In genomic region chr2:143806924-143807664, GRCm38 (mm10) we compare ENCODE assay signal across 13 mouse cellular contexts. TPM values are rescaled to one million over a fixed set of nuclear protein-coding genes. Genes with fewer than 3 reads are reported as not detected.
DNase-seq lines count a peak whose midpoint lies in the region; ATAC-seq and TF ChIP-seq lines count a peak whose summit lies in the region.
"Had no signal": no experiment of that assay in that cellular context is flagged by ENCODE, and none has a peak within 500 bp of the region (broad histone marks: within the 10 kb centered on the region; RNA-seq: fewer than 3 reads in every experiment).

No protein-coding gene starts in this region.

- no peak for TF ChIP-seq CTCF in lung, adult 2 months (IDR thresholded peaks at IDR 0.05; ENCODE audit: insufficient read depth, low read length)

- DNase-seq in heart, postnatal 25 days (ENCODE audit: low spot score): no peak
- no peak for DNase-seq in limb, embryonic 10.5 days (ENCODE audit: low spot score)
- DNase-seq in lung, adult 2 months: peak; percentile 47
- no peak for DNase-seq in layer of hippocampus, postnatal 14 days (ENCODE audit: low spot score in 2 of 2)
- DNase-seq: cerebellum, adult 18-20 months; thymus, adult 18-20 months had no signal

- intact Hi-C loops in heart, postnatal 25 days (cut with DNase I): no loop called here

- no peaks in the 10 kb centered on the region for H3K36me3 ChIP-seq in heart, embryonic 14.5 days (ENCODE audit: control insufficient read depth, insufficient read depth, low read length)
- no peaks in the 10 kb centered on the region for H3K36me3 ChIP-seq in limb, embryonic 12.5 days
- H3K36me3 ChIP-seq in limb, embryonic 10.5 days: no peaks in the 10 kb centered on the region
- peaks cover 9% of the 10 kb centered on the region; the same call in 1 of the 2 replicates for H3K36me3 ChIP-seq in midbrain, embryonic 13.5 days
- H3K36me3 ChIP-seq in intestine, embryonic 15.5 days: no peaks in the 10 kb centered on the region
- H3K36me3 ChIP-seq: forebrain, embryonic 10.5 days; liver, embryonic 12.5 days had no signal

- H3K4me1 ChIP-seq in heart, embryonic 14.5 days (ENCODE audit: control insufficient read depth in 2 of 2, insufficient read depth in 2 of 2, low read length in 2 of 2): peaks cover 5 to 6% of the 10 kb centered on the region in 2 experiments; a peak in 3 of 4 replicates
- no peaks in the 10 kb centered on the region for H3K4me1 ChIP-seq in limb, embryonic 12.5 days (replicated peaks)
- 0 out of 2 replicates have a peak, but pooled peaks cover 3% of the 10 kb centered on the region for H3K4me1 ChIP-seq in limb, embryonic 10.5 days
- no peaks in the 10 kb centered on the region; the same call in 1 of the 2 replicates for H3K4me1 ChIP-seq in lung, adult 2 months (ENCODE audit: control insufficient read depth, insufficient read depth, low read length)
- peaks cover 7% of the 10 kb centered on the region for H3K4me1 ChIP-seq in midbrain, embryonic 13.5 days (replicated peaks)
- no peaks in the 10 kb centered on the region for H3K4me1 ChIP-seq in intestine, embryonic 15.5 days (replicated peaks)
- H3K4me1 ChIP-seq: liver, embryonic 12.5 days had no signal

- no peak overlapping the region for H3K27ac ChIP-seq in heart, embryonic 14.5 days (replicated peaks in 1 of 2; ENCODE audit: control insufficient read depth in 1 of 2, insufficient read depth in 1 of 2, low read depth in 2 of 2, low read length in 2 of 2)
- no peak overlapping the region for H3K27ac ChIP-seq in limb, embryonic 12.5 days
- H3K27ac ChIP-seq in limb, embryonic 10.5 days: no peak overlapping the region
- H3K27ac ChIP-seq in midbrain, embryonic 13.5 days: no peak overlapping the region; the same call in 1 of the 2 replicates
- no peak overlapping the region for H3K27ac ChIP-seq in intestine, embryonic 15.5 days
- H3K27ac ChIP-seq: forebrain, embryonic 10.5 days; liver, embryonic 12.5 days had no signal

- WGBS in heart, embryonic 14.5 days: 54% methylated on average over 9 of the region's 9 CpGs
- 84% methylated on average over 9 of the region's 9 CpGs for WGBS in limb, embryonic 12.5 days
- 89% methylated on average over 9 of the region's 9 CpGs for WGBS in limb, embryonic 10.5 days
- 64% methylated on average over 9 of the region's 9 CpGs for WGBS in lung, adult 2 months
- 58% methylated on average over 9 of the region's 9 CpGs for WGBS in midbrain, embryonic 13.5 days
- 78% methylated on average over 9 of the region's 9 CpGs for WGBS in intestine, embryonic 15.5 days

- H3K9me3 ChIP-seq in heart, embryonic 14.5 days (ENCODE audit: control insufficient read depth, low read length): no peaks in the 10 kb centered on the region
- H3K9me3 ChIP-seq in limb, embryonic 12.5 days: no peaks in the 10 kb centered on the region
- H3K9me3 ChIP-seq in limb, embryonic 10.5 days (replicated peaks): no peaks in the 10 kb centered on the region
- H3K9me3 ChIP-seq in midbrain, embryonic 13.5 days: no peaks in the 10 kb centered on the region
- no peaks in the 10 kb centered on the region for H3K9me3 ChIP-seq in intestine, embryonic 15.5 days
- H3K9me3 ChIP-seq: forebrain, embryonic 10.5 days; liver, embryonic 12.5 days had no signal

- no peaks in the 10 kb centered on the region for H3K27me3 ChIP-seq in heart, embryonic 14.5 days (ENCODE audit: control insufficient read depth, insufficient read depth, low read length)
- 0 out of 2 replicates have a peak, but pooled peaks cover 3% of the 10 kb centered on the region for H3K27me3 ChIP-seq in limb, embryonic 12.5 days
- no peaks in the 10 kb centered on the region for H3K27me3 ChIP-seq in limb, embryonic 10.5 days (ENCODE audit: low read depth, poor library complexity, severe bottlenecking)
- no peaks in the 10 kb centered on the region for H3K27me3 ChIP-seq in midbrain, embryonic 13.5 days
- no peaks in the 10 kb centered on the region for H3K27me3 ChIP-seq in intestine, embryonic 15.5 days (replicated peaks)
- H3K27me3 ChIP-seq: liver, embryonic 12.5 days had no signal

- no peak overlapping the region for H3K9ac ChIP-seq in heart, embryonic 14.5 days (ENCODE audit: low read length)
- no peak overlapping the region for H3K9ac ChIP-seq in limb, embryonic 12.5 days (replicated peaks)
- no peak overlapping the region for H3K9ac ChIP-seq in midbrain, embryonic 13.5 days (replicated peaks)
- no peak overlapping the region for H3K9ac ChIP-seq in intestine, embryonic 15.5 days
- H3K9ac ChIP-seq: liver, embryonic 12.5 days had no signal

- no peak for ATAC-seq in heart, embryonic 14.5 days (ENCODE audit: insufficient number of reproducible peaks, insufficient read depth, low FRiP score, low read depth)
- ATAC-seq in limb, embryonic 12.5 days (ENCODE audit: insufficient number of reproducible peaks, insufficient read depth, low FRiP score, low TSS enrichment, low read depth): 0 out of 2 replicates have a peak, but pooled peaks have one; percentile 17
- ATAC-seq in midbrain, embryonic 13.5 days: peak; percentile 71
- no peak for ATAC-seq in intestine, embryonic 15.5 days
- ATAC-seq: liver, embryonic 12.5 days had no signal

- TF ChIP-seq POLR2A in lung, adult 2 months (IDR thresholded peaks at IDR 0.05; ENCODE audit: borderline replicate concordance, extremely low read depth, low read depth, low read length): no peak

- H3K4me3 ChIP-seq in heart, embryonic 14.5 days (ENCODE audit: control insufficient read depth in 1 of 2, insufficient read depth in 1 of 2, low read depth in 1 of 2, low read length in 2 of 2): no peak overlapping the region
- no peak overlapping the region for H3K4me3 ChIP-seq in limb, embryonic 12.5 days (replicated peaks)
- no peak overlapping the region for H3K4me3 ChIP-seq in limb, embryonic 10.5 days
- no peak overlapping the region for H3K4me3 ChIP-seq in lung, adult 2 months (replicated peaks; ENCODE audit: extremely low read depth, low read depth, low read length)
- H3K4me3 ChIP-seq in midbrain, embryonic 13.5 days (replicated peaks): no peak overlapping the region
- no peak overlapping the region for H3K4me3 ChIP-seq in intestine, embryonic 15.5 days (replicated peaks)
- H3K4me3 ChIP-seq: forebrain, embryonic 10.5 days; liver, embryonic 12.5 days had no signal

- H3K4me2 ChIP-seq in heart, embryonic 14.5 days (ENCODE audit: low read length): peak overlapping the region; percentile 27
- H3K4me2 ChIP-seq in limb, embryonic 12.5 days: no peak overlapping the region
- H3K4me2 ChIP-seq in midbrain, embryonic 13.5 days (replicated peaks): no peak overlapping the region
- no peak overlapping the region for H3K4me2 ChIP-seq in intestine, embryonic 15.5 days (replicated peaks)
- H3K4me2 ChIP-seq: liver, embryonic 12.5 days had no signal

RNA-seq across cellular contexts. Expression of gene Bfsp1, which starts 55.9 kb away (rescaled TPM):
- 2.1 and 2.2 TPM in 2 replicates for polyA plus RNA-seq in heart, embryonic 14.5 days (2014; fragmentation: Nextera tagmentation; extraction: Ambion mirVana)
- under 1 TPM; 0.34 TPM for total RNA-seq in heart, postnatal 25 days (2021)
- 1.4 and 1.8 TPM in 2 replicates for polyA plus RNA-seq in limb, embryonic 12.5 days (2016; fragmentation: Nextera tagmentation; extraction: Ambion mirVana)
- polyA plus RNA-seq in limb, embryonic 10.5 days (2016; fragmentation: Nextera tagmentation; extraction: Ambion mirVana): 0.95 and 1.1 TPM in 2 replicates
- polyA plus RNA-seq in lung, adult 2 months (2012; rRNA removed): 1.3 and 1.5 TPM in 2 replicates
- 1.1 TPM in 2 replicates for polyA plus RNA-seq in midbrain, embryonic 13.5 days (2015; fragmentation: Nextera tagmentation; extraction: Ambion mirVana)
- total RNA-seq in layer of hippocampus, postnatal 14 days (2021): 1 to 10 TPM; 1.1 to 1.3 TPM
- polyA plus RNA-seq in intestine, embryonic 15.5 days (2015; fragmentation: Nextera tagmentation; extraction: Ambion mirVana): 4.2 and 4.3 TPM in 2 replicates
- total RNA-seq: megakaryocyte-erythroid progenitor cell, adult 5-6 weeks had no signal

Comparison
In these comparisons a context has a peak if more than half of its experiments do, and no peak if none do; other contexts are left out.
1. ATAC-seq: peak in limb, embryonic 12.5 days (single experiment) and midbrain, embryonic 13.5 days (single experiment); none in heart, embryonic 14.5 days (single experiment) and intestine, embryonic 15.5 days (single experiment).